Mouse (Mus musculus) c-Kit-negative CD71-positive TER-119-positive erythroid progenitor cells, embryonic 14.5 days (primary cell): Measurements from ENCODE around the gene Cux1.
"Not testable (repeated sequence)": the region's sequence is repeated elsewhere in the genome, so short reads cannot be mapped to it uniquely, and the experiment has no call there.

ENCODE experiments used
- DNase-seq: peaks from one replicate; pipeline ENCODE4 v3.0.0-alpha.2; 2013; ENCODE audit warnings: low read depth, low spot score

Cux1 gene

GRCm38 (mm10) chr5:136473337-136473736 lies 94.0 kb downstream of the Cux1 start:
- DNase-seq = no peak

GRCm38 (mm10) chr5:136472846-136473245 lies 94.4 kb downstream of the Cux1 start:
- no peak for DNase-seq

GRCm38 (mm10) chr5:136470985-136471735 lies 96.1 kb downstream of the Cux1 start:
- not testable (repeated sequence) for DNase-seq

- no peak for DNase-seq
Measured at GRCm38 (mm10) chr5:136469301-136469700, 98.0 kb downstream of the Cux1 start.

- no peak for DNase-seq
Measured at GRCm38 (mm10) chr5:136467360-136467999, 99.8 kb downstream of the Cux1 start.

GRCm38 (mm10) chr5:136465770-136466406 lies 101.4 kb downstream of the Cux1 start:
- no peak for DNase-seq

GRCm38 (mm10) chr5:136465366-136465765 lies 101.9 kb downstream of the Cux1 start:
- no peak for DNase-seq

- DNase-seq = no peak
Measured at GRCm38 (mm10) chr5:136464849-136465248, 102.4 kb downstream of the Cux1 start.

GRCm38 (mm10) chr5:136464128-136464527 lies 103.2 kb downstream of the Cux1 start:
- no peak for DNase-seq

GRCm38 (mm10) chr5:136462613-136463012 lies 104.7 kb downstream of the Cux1 start:
- no peak for DNase-seq

GRCm38 (mm10) chr5:136459901-136460300 lies 107.4 kb downstream of the Cux1 start:
- no peak for DNase-seq

- DNase-seq = no peak
Measured at GRCm38 (mm10) chr5:136458893-136459499, 108.3 kb downstream of the Cux1 start.

GRCm38 (mm10) chr5:136458102-136458863 lies 109.0 kb downstream of the Cux1 start:
- no peak for DNase-seq

GRCm38 (mm10) chr5:136456395-136456794 lies 110.9 kb downstream of the Cux1 start:
- DNase-seq = no peak

GRCm38 (mm10) chr5:136452681-136453080 lies 114.6 kb downstream of the Cux1 start:
- DNase-seq = no peak

GRCm38 (mm10) chr5:136449801-136450200 lies 117.5 kb downstream of the Cux1 start:
- DNase-seq = no peak

GRCm38 (mm10) chr5:136445967-136446366 lies 121.3 kb downstream of the Cux1 start:
- no peak for DNase-seq

- no peak for DNase-seq
Measured at GRCm38 (mm10) chr5:136442238-136443187, 124.8 kb downstream of the Cux1 start.

- no peak for DNase-seq
Measured at GRCm38 (mm10) chr5:136429647-136430046, 137.6 kb downstream of the Cux1 start.

GRCm38 (mm10) chr5:136428498-136429060 lies 138.7 kb downstream of the Cux1 start:
- no peak for DNase-seq
